Mouse (Mus musculus): ENCODE measurements around the gene Gm10964.

Gene Gm10964

DNA sequence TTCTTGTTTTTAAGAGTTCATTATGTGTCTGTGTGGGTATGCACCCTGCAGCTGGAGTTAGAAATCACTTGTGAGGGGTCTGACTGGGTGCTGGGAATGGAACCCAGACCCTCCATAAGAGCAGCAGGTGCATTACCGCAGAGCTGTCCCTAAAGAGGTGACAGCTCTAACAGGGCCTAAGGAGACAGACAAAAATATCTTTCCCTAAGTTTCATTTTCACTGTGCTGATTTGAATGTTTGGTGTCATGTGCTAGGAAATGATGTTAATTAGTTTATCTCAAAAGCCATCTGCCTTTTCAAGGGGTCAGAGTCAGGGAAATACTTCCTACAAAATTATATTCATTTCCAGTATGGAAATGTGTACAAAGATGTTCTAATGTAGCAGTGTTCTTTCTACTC, at the start of gene Gm10964:
TSS of gene Gm10964 (plus strand) at position 38 of the 400 bp plus-strand sequence.
- ATAC-seq (ENCODE audit: low TSS enrichment), result no peak

GRCm38 (mm10) chr3:103690506-103690905, 48.7 kb upstream of the Gm10964 start:
- no peak for ATAC-seq (ENCODE audit: low TSS enrichment)

- no peak for ATAC-seq (ENCODE audit: low TSS enrichment)
Observed at GRCm38 (mm10) chr3:103695556-103695955, 43.6 kb upstream of the Gm10964 start.

GRCm38 (mm10) chr3:103696388-103696925, 42.7 kb upstream of the Gm10964 start:
- no peak for ATAC-seq (ENCODE audit: low TSS enrichment)

- ATAC-seq (ENCODE audit: low TSS enrichment), result no peak
Observed at GRCm38 (mm10) chr3:103704661-103705060, 34.5 kb upstream of the Gm10964 start.

DNA sequence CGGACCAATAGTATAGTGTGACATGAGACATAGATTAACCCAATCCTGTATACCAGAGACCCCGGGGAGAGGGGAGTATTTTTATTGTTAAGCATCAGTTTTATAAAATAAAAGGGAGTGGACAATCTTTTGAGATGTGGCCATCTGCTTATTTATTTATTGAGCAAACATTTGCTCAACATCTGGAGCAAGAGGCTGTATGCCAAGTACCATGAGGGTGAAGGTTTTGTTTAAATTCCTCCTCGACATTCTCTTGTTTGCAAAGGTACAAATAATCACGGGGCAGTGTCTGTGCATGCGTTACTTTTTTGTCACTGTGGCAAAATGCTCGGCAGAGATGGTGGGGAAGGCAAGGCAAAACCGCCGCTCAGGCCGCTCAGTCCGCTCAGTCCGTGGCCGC, 33.7 kb upstream of the Gm10964 start:
- ATAC-seq (ENCODE audit: low TSS enrichment), result no peak

DNA sequence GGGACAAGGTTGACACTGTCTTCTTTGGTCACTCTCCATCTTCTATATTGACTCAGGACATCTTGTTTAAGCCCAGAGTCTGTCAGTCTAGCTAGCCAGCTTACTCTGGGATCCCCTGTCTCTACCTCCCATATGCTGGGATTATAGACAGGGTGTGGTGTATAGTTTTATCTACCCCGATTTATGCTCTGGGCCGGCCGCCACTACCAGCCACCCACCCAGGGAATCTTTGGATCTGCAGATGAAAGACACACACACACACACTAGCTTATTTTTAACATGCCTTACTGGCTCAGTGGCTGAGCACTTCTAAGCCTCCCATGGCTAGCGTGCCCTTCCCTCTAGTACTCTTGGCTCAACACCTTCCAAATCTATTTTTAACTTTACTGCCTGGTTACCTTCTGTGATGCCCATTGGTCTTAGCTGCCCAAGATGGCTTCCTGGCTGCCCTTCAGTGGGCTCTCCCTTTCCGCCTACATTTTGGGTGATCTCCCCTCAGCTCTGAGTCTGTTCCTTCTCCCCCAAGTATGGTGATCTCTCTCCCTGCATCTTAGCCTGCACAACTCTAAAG, 29.6 kb upstream of the Gm10964 start:
- ATAC-seq (ENCODE audit: low TSS enrichment), result peak; percentile 72

DNA sequence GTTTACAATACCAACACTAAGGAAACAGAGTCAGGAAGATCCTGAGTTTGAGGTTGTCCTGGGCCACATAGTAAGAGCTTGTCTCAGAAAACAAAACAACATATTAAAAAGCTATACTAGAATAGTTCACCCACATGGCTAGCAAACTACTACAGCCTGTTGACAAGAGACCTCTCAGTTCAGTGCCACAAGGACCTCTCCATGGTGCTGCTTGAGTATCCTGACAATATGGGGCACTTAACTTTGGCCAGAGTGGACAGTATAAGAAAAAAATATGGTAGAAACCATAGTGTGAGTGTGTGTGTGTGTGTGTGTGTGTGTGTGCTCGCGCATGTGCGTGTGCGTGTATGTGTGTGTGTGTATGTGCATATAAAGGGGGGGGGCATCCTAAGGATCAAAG, 27.0 kb upstream of the Gm10964 start:
- ATAC-seq (ENCODE audit: low TSS enrichment), result no peak

DNA sequence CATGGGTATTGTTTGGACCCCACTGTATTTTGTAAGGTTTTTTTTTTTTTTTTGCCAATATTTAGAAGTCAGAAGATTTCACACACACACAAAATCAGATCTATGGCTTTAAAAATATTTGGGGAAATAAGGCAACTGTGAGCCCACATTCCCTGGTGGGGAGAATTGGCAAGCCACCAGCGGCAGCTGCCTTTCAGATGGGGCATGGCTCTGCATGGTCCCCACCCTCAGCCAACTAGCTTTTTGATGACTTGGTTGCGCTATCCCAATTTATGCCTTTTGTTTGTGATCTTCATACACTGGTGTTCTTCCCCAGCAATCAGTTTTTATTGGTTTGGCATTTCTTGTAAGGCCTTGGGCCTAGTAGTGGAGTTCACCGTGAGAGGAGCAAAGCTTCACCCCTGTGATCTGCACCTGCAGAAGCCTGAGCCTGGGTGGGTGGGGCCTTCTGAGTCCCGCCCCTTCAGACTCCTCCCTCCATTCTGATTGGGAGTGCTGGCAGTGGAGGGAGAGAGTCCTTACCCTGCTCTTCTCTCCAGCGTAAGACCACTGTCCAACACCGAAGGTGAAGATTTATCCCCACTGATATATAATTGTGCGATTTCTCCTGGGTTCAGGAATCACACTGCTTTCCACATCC, 24.8 kb upstream of the Gm10964 start:
- no peak for ATAC-seq (ENCODE audit: low TSS enrichment)

DNA sequence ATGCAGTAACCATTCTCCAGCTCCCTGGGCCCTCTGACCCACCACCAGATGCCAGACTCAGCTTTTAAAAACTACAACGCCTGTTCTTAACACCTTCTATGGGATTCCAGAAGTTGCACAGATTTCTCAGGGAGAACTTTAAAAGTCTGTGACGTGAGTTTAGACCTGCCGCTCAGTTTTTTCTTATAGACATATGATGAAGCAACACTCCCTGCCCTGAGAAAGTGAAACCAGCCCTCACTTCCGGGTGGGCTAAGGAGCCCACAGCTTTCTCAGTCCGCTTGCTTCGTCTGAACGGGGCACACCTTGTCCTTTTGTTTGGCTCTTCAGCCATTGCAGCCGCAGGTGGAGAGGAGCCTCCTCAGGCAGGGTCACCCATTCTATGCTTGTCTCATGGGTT, 24.2 kb upstream of the Gm10964 start:
- no peak for ATAC-seq (ENCODE audit: low TSS enrichment)

DNA sequence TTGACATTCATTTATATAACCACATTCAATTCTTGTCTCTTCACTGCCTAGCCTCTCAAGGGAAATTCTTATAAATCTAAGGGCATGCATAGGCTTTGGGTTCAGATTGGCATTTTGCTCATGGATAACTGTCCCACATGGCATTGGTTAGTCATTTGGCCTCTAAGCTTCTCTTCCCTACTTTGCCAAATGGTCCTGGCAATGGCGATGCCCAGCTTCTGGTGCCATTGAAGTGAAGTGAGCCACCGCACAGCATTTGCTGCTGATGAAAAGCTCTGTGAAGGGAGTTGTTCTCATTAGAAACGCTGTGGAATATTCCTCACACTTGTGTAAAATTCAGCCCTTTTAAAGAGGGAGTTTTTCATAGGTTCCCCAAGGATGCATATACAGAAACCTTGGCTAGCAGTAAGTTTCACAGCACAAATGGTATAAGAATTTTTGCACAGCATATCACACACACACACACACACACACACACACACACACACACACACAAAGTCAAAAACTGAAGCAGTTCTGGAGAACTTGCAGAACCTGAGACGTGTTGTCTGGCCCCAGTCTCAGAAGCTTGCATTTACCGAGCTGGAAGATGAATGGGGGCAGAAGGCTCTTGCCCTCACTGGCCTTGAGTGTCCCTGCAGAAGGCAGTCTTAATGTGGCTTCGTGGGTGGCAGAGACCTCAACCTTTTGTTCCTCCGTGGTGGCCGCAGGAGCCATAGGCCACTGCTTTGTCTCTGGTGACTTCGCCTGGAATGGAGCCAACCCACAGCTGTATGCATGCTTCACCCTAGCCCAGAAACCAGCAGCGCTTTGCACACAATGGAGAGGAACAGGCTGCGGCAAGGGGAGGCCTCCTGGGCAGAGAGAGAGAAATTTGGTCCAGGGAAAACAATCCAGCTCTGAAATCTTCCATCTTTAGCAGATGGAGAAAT, 23.1 kb upstream of the Gm10964 start:
- ATAC-seq (ENCODE audit: low TSS enrichment), result no peak

DNA sequence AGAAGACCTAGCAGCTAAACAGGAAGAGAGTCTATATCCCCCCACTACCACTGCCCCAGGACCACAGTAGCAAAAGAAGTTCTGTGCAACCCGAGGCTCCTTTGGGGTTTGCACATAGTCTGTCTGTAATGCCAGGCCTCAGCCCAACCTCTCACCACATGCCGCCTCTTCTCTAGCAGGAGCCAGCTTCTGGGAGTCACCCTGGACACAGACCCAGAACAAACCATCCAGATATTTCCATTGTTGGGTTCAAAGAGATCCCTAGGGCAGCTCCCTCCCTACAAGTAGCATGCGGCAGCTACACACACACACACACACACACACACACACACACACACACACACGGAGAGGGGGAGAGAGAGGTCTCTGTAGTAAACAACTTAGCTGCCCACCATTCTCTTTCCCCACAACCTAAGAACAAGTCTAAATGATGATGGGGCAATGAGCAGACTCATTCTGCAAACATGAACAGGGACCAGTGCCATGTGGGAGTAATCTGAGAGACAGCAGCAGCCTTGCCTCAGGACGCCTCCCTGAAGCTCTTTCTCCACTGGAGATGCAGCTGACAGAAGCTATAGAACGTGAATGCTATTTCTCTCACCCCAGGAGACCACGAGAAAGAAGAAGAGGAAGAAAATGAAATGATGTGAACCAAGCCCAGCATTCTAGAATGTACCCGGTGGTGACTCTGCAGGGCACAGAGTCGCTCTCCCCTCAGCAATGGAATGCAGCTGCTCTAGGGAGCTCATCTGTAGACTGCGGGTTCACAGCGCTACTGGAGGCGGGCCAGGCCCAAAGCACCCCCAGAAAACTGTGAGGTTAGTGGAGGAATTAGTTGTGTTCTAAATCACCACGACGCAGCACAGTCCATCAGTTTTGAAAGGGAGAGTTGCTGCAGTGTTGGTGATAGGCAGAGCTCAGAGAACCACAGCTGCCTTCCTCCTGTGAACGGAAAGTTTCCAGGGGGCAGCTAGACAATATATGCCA, 22.1 kb upstream of the Gm10964 start:
- peak; percentile 88 for ATAC-seq (ENCODE audit: low TSS enrichment)

DNA sequence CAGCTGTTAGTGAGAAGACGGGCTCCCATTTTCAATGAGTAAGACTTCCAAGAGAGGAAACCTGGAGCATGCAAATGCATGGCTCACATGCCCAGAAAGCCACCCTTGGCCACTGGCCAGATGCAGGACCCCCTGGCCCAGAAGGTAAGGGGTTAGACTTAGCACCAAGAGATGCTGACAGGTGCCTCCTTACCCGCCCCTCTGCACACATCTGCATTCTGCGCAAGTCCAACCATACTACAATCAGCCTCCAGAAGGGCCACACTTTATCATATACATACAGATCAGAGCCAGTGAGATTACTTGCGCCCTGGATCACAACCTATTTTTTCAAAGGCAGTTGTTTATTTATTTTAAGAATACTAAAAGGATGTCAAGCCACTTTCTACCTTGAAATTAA, 20.4 kb upstream of the Gm10964 start:
- ATAC-seq (ENCODE audit: low TSS enrichment), result no peak

- ATAC-seq (ENCODE audit: low TSS enrichment), result no peak
Observed at GRCm38 (mm10) chr3:103724137-103724536, 15.0 kb upstream of the Gm10964 start.

- no peak for ATAC-seq (ENCODE audit: low TSS enrichment)
Observed at GRCm38 (mm10) chr3:103726642-103727041, 12.5 kb upstream of the Gm10964 start.

DNA sequence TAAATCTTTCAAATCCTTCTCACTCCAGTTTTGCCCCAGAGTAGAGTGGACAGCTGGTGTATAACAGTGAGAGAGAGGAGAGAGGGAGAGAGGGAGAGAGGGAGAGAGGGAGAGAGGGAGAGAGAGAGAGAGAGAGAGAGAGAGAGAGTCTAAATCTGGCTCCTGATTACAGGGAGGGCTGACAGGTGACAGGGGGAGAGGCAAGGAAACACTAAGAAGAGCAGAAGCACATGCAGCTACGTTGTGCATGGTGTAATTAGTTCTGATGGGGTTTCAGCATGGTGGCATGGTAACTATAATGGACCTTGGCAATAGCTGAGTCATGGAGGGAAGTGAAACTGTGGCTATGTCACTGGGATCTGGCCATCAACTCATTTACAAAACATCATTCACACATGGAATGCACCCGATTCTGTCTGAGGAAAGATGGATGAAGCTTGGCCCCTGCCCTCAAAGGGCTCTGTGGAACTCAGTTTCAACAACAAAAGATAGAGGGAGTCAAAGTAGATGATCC, 11.3 kb upstream of the Gm10964 start:
- no peak for ATAC-seq (ENCODE audit: low TSS enrichment)

- no peak for ATAC-seq (ENCODE audit: low TSS enrichment)
Observed at GRCm38 (mm10) chr3:103729850-103730249, 9.3 kb upstream of the Gm10964 start.

GRCm38 (mm10) chr3:103732116-103732515, 7.0 kb upstream of the Gm10964 start:
- no peak for ATAC-seq (ENCODE audit: low TSS enrichment)

- no peak for ATAC-seq (ENCODE audit: low TSS enrichment)
Observed at GRCm38 (mm10) chr3:103733176-103733575, 6.0 kb upstream of the Gm10964 start.

DNA sequence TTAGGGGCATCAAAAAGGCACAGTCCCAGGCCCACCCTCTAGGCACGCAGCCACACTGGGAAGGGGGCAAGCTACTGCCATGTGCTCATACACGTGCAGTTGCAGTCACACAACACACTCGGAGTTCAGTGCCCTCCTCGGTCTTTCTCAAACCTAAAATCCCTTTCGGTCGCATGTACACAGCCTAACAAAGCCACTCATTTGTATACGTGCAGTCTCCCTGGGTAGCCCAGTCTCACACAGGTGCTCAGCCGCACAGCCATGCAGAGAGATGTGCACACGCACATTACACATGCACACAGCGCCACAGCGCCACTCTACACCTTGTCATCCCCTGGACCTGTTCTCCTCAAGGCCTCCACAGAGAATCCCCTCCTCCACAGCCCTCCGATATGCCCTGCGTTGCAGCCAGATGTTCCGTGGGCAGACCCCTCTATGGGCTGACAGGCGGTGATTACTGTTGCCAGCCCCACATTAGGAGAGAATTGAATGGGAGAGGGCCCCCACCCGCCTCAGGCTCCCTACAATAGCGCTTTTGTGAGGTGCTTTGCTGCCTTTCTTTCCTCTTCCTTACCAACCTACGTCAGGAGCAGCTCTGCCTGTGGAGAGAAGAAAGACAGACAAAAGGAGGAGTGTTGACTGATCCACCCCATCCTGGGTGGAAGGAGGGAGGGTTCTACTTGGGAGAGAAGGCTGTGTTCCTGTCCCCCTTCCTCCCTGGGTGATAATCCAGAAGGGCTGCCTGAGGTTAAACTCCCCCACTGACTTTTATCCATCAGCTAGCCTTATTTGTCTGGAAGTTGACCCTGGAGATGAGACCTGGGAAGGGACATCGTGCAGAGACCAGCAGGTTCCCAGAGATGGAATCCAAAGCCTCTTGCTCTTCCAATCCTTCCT, 5.1 kb upstream of the Gm10964 start:
- peak; percentile 69 for ATAC-seq (ENCODE audit: low TSS enrichment)
